Mouse (Mus musculus): ENCODE results near the gene Fto. TPM values are rescaled to one million over a fixed set of nuclear protein-coding genes. Genes with fewer than 3 reads are reported as not detected.

Gene Fto
- polyA plus RNA-seq, 1 experiment from 2014 or later = 97.3 TPM

- H3K36me3 ChIP-seq (ENCODE audit: control insufficient read depth, insufficient read depth, low read length) = no peaks in the 10 kb centered on the region
- 79% methylated on average over 8 of the region's 8 CpGs for WGBS
- ATAC-seq (ENCODE audit: insufficient number of reproducible peaks, low FRiP score, low TSS enrichment, low read depth) = no peak
Observed at GRCm38 (mm10) chr8:91530656-91531055, 217.3 kb downstream of the Fto start.

GRCm38 (mm10) chr8:91531971-91532370, 218.6 kb downstream of the Fto start:
- DNase-seq (ENCODE audit: low spot score) (peak; percentile 88), ATAC-seq (ENCODE audit: insufficient number of reproducible peaks, low FRiP score, low TSS enrichment, low read depth) (no peak)
- H3K27me3 ChIP-seq (ENCODE audit: control insufficient read depth, insufficient read depth, low read length) = peaks cover 49% of the 10 kb centered on the region
- H3K4me3 ChIP-seq (ENCODE audit: low read depth, low read length) = no peak overlapping the region
- no peak overlapping the region for H3K9ac ChIP-seq (ENCODE audit: low read length)
- 11% methylated on average over 8 of the region's 8 CpGs for WGBS
- H3K4me1 ChIP-seq (ENCODE audit: control insufficient read depth, insufficient read depth, low read length) = 0 out of 2 replicates have a peak, but pooled peaks cover 7% of the 10 kb centered on the region
- no peaks in the 10 kb centered on the region for H3K36me3 ChIP-seq (ENCODE audit: control insufficient read depth, insufficient read depth, low read length)
- H3K9me3 ChIP-seq (ENCODE audit: control insufficient read depth, low read length) = no peaks in the 10 kb centered on the region
- H3K4me2 ChIP-seq (ENCODE audit: low read depth, severe bottlenecking) = no peak overlapping the region
- no peak overlapping the region for H3K27ac ChIP-seq (replicated peaks; ENCODE audit: low read depth, low read length)

More at GRCm38 (mm10) chr8:91530656-91531055, 217.3 kb downstream of the Fto start:
- no peaks in the 10 kb centered on the region for H3K9me3 ChIP-seq (ENCODE audit: control insufficient read depth, low read length)
- H3K4me2 ChIP-seq (ENCODE audit: low read depth, severe bottlenecking) = no peak overlapping the region
- peaks cover 10% of the 10 kb centered on the region; the same call in 1 of the 2 replicates for H3K4me1 ChIP-seq (ENCODE audit: control insufficient read depth, insufficient read depth, low read length)
- no peak overlapping the region for H3K27ac ChIP-seq (replicated peaks; ENCODE audit: low read depth, low read length)
- DNase-seq (ENCODE audit: low spot score) = no peak
- no peak overlapping the region for H3K9ac ChIP-seq (ENCODE audit: low read length)
- H3K4me3 ChIP-seq (ENCODE audit: low read depth, low read length) = no peak overlapping the region
- H3K27me3 ChIP-seq (ENCODE audit: control insufficient read depth, insufficient read depth, low read length) = peaks cover 50% of the 10 kb centered on the region

GRCm38 (mm10) chr8:91532671-91533436, 219.5 kb downstream of the Fto start:
- no peak overlapping the region for H3K9ac ChIP-seq (ENCODE audit: low read length)
- H3K9me3 ChIP-seq (ENCODE audit: control insufficient read depth, low read length) = no peaks in the 10 kb centered on the region
- peaks cover 42% of the 10 kb centered on the region for H3K27me3 ChIP-seq (ENCODE audit: control insufficient read depth, insufficient read depth, low read length)
- H3K4me1 ChIP-seq (ENCODE audit: control insufficient read depth, insufficient read depth, low read length) = 0 out of 2 replicates have a peak, but pooled peaks cover 7% of the 10 kb centered on the region
- ATAC-seq (ENCODE audit: insufficient number of reproducible peaks, low FRiP score, low TSS enrichment, low read depth) (peak; percentile 60; the same call in 1 of the 2 replicates), DNase-seq (ENCODE audit: low spot score) (peak; percentile 61)
- no peak overlapping the region for H3K4me2 ChIP-seq (ENCODE audit: low read depth, severe bottlenecking)
- 25% methylated on average over 18 of the region's 18 CpGs for WGBS
- H3K27ac ChIP-seq (replicated peaks; ENCODE audit: low read depth, low read length) = no peak overlapping the region
- H3K4me3 ChIP-seq (ENCODE audit: low read depth, low read length) = no peak overlapping the region
- no peaks in the 10 kb centered on the region for H3K36me3 ChIP-seq (ENCODE audit: control insufficient read depth, insufficient read depth, low read length)

GRCm38 (mm10) chr8:91534752-91535151, 221.4 kb downstream of the Fto start:
- Histone ChIP-seq H3K9ac (ENCODE audit: low read length) (no peak overlapping the region), H3K9me3 (ENCODE audit: control insufficient read depth, low read length) (no peaks in the 10 kb centered on the region), H3K27me3 (ENCODE audit: control insufficient read depth, insufficient read depth, low read length) (peaks cover 34% of the 10 kb centered on the region), H3K36me3 (ENCODE audit: control insufficient read depth, insufficient read depth, low read length) (no peaks in the 10 kb centered on the region), H3K4me1 (ENCODE audit: control insufficient read depth, insufficient read depth, low read length) (0 out of 2 replicates have a peak, but pooled peaks cover 7% of the 10 kb centered on the region), H3K4me3 (ENCODE audit: low read depth, low read length) (no peak overlapping the region), H3K27ac (replicated peaks; ENCODE audit: low read depth, low read length) (no peak overlapping the region), H3K4me2 (ENCODE audit: low read depth, severe bottlenecking) (no peak overlapping the region)
- ATAC-seq (ENCODE audit: insufficient number of reproducible peaks, low FRiP score, low TSS enrichment, low read depth) (no peak), DNase-seq (ENCODE audit: low spot score) (no peak)
- WGBS = 82% methylated on average over 5 of the region's 5 CpGs

- H3K27me3 ChIP-seq (ENCODE audit: control insufficient read depth, insufficient read depth, low read length) = peaks cover 20% of the 10 kb centered on the region
- H3K36me3 ChIP-seq (ENCODE audit: control insufficient read depth, insufficient read depth, low read length) = no peaks in the 10 kb centered on the region
- no peak overlapping the region for H3K4me2 ChIP-seq (ENCODE audit: low read depth, severe bottlenecking)
- no peak for ATAC-seq (ENCODE audit: insufficient number of reproducible peaks, low FRiP score, low TSS enrichment, low read depth)
- WGBS = 79% methylated on average over 9 of the region's 9 CpGs
- H3K4me1 ChIP-seq (ENCODE audit: control insufficient read depth, insufficient read depth, low read length) = no peaks in the 10 kb centered on the region
- no peak overlapping the region for H3K9ac ChIP-seq (ENCODE audit: low read length)
- no peak overlapping the region for H3K27ac ChIP-seq (replicated peaks; ENCODE audit: low read depth, low read length)
- DNase-seq (ENCODE audit: low spot score) = no peak
- no peak overlapping the region for H3K4me3 ChIP-seq (ENCODE audit: low read depth, low read length)
- H3K9me3 ChIP-seq (ENCODE audit: control insufficient read depth, low read length) = no peaks in the 10 kb centered on the region
Observed at GRCm38 (mm10) chr8:91538109-91538508, 224.8 kb downstream of the Fto start.

- Histone ChIP-seq H3K4me3 (ENCODE audit: low read depth, low read length) (no peak overlapping the region), H3K9me3 (ENCODE audit: control insufficient read depth, low read length) (no peaks in the 10 kb centered on the region), H3K4me1 (ENCODE audit: control insufficient read depth, insufficient read depth, low read length) (no peaks in the 10 kb centered on the region), H3K9ac (ENCODE audit: low read length) (no peak overlapping the region), H3K4me2 (ENCODE audit: low read depth, severe bottlenecking) (no peak overlapping the region), H3K36me3 (ENCODE audit: control insufficient read depth, insufficient read depth, low read length) (no peaks in the 10 kb centered on the region), H3K27ac (replicated peaks; ENCODE audit: low read depth, low read length) (no peak overlapping the region), H3K27me3 (ENCODE audit: control insufficient read depth, insufficient read depth, low read length) (peaks cover 17% of the 10 kb centered on the region)
- DNase-seq (ENCODE audit: low spot score) = no peak
- WGBS = 80% methylated on average over 5 of the region's 5 CpGs
- ATAC-seq (ENCODE audit: insufficient number of reproducible peaks, low FRiP score, low TSS enrichment, low read depth) = no peak
Observed at GRCm38 (mm10) chr8:91538892-91539291, 225.6 kb downstream of the Fto start.

- 84% methylated on average over 8 of the region's 8 CpGs for WGBS
- Histone ChIP-seq H3K9me3 (ENCODE audit: control insufficient read depth, low read length) (no peaks in the 10 kb centered on the region), H3K9ac (ENCODE audit: low read length) (no peak overlapping the region), H3K4me2 (ENCODE audit: low read depth, severe bottlenecking) (no peak overlapping the region), H3K27ac (replicated peaks; ENCODE audit: low read depth, low read length) (no peak overlapping the region), H3K4me1 (ENCODE audit: control insufficient read depth, insufficient read depth, low read length) (no peaks in the 10 kb centered on the region), H3K36me3 (ENCODE audit: control insufficient read depth, insufficient read depth, low read length) (no peaks in the 10 kb centered on the region), H3K4me3 (ENCODE audit: low read depth, low read length) (no peak overlapping the region), H3K27me3 (ENCODE audit: control insufficient read depth, insufficient read depth, low read length) (peaks cover 11% of the 10 kb centered on the region)
- DNase-seq (ENCODE audit: low spot score) (no peak), ATAC-seq (ENCODE audit: insufficient number of reproducible peaks, low FRiP score, low TSS enrichment, low read depth) (no peak)
Observed at GRCm38 (mm10) chr8:91539586-91539985, 226.3 kb downstream of the Fto start.

- H3K27me3 ChIP-seq (ENCODE audit: control insufficient read depth, insufficient read depth, low read length) = peaks cover 3% of the 10 kb centered on the region
- no peak overlapping the region for H3K4me3 ChIP-seq (ENCODE audit: low read depth, low read length)
- H3K9ac ChIP-seq (ENCODE audit: low read length) = no peak overlapping the region
- DNase-seq (ENCODE audit: low spot score) (no peak), ATAC-seq (ENCODE audit: insufficient number of reproducible peaks, low FRiP score, low TSS enrichment, low read depth) (no peak)
- H3K27ac ChIP-seq (replicated peaks; ENCODE audit: low read depth, low read length) = no peak overlapping the region
- no peaks in the 10 kb centered on the region for H3K36me3 ChIP-seq (ENCODE audit: control insufficient read depth, insufficient read depth, low read length)
- 86% methylated on average over 3 of the region's 3 CpGs for WGBS
- H3K9me3 ChIP-seq (ENCODE audit: control insufficient read depth, low read length) = no peaks in the 10 kb centered on the region
- 0 out of 2 replicates have a peak, but pooled peaks cover 4% of the 10 kb centered on the region for H3K4me1 ChIP-seq (ENCODE audit: control insufficient read depth, insufficient read depth, low read length)
- H3K4me2 ChIP-seq (ENCODE audit: low read depth, severe bottlenecking) = no peak overlapping the region
Observed at GRCm38 (mm10) chr8:91541229-91541628, 227.9 kb downstream of the Fto start.

Measured in limb, embryonic 11.5 days (tissue).